Mouse (Mus musculus): ENCODE measurements around the gene Gm28051.

Gene Gm28051

DNA sequence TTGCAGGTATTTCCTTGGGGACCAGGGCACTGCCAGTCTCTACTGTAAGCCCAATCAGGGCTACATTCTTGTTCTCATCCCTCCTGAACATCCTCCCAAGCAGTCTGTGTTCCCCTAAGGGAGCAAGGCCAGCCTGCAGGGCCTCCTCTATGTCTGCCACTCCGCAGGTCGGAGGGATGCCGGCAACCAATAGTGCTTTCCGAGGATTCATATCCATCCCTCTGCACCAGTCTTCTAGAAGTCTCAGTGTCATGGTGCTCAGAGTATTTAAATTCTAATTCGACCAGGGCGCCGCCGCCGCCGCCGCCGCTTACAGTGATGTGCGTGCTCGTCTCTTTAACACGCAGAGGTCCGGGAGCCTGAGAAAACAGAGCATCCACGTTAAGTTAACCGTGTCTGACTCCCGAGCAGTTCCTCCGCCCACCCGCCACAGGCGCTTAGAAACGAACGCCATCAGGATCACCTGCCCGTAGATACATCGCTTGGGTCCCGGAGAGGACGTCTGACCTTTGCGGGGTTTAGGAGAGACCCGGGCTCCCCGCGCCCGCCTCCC is 14.5 kb downstream of the Gm28051 start:
- DNase-seq (ENCODE audit: low spot score), result no peak

DNA sequence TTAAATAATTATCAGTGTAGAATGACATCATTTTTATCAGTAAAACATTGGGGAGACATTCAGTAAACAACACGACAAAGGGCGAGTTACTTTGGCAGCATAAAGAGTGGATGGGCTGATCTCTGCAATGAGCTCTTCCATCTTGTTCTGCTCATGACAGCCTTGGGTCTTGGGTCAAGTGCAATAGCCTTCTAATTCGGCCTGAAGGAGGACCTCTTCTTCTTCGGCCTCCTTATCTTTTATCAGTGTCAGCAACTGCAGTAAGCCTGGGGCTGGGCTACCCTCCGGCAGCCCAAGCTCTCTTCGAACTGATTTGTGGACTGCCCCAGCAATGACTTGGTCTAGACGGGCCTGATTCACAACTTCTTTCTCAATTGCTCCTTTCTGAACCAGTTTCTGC is 15.5 kb downstream of the Gm28051 start:
- DNase-seq (ENCODE audit: low spot score), result no peak

DNA sequence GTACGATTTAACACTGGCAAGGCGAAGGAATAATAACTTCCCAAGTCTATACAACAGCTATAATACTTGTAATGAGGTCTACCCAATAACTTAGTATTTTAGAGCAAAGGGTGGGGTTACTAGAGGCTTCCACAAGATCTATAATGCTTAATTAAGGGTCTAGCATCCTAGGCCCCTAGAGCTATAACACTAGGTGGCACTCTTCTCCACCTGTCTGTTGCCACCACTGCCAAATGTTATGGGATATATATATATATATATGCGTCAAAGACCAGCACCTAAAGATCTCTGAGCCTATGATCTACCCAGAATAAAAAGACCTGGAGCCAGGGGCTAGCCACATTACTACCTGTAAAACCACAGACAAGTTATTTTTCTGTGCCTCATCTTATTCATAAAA is 17.3 kb downstream of the Gm28051 start:
- no peak for DNase-seq (ENCODE audit: low spot score)

DNA sequence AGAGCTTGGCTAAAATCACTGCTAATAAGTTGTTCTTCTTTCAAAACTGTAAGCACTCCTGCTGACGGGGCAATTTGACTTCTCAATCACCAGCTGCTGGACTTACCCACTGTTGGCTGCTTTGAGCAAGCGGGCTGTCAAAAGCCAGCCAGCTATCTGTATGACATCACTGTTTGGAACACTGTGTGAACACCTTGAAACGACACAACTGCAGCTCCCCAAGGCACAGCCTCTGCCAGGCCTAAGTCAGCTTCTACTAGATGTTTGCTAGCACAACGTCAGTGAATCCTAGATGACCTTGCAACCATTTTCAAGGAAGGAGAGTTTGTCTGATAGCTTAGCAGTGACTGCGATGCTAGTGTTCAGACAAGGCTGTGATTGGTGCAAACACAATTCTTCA is 18.5 kb downstream of the Gm28051 start:
- DNase-seq (ENCODE audit: low spot score), result no peak

DNA sequence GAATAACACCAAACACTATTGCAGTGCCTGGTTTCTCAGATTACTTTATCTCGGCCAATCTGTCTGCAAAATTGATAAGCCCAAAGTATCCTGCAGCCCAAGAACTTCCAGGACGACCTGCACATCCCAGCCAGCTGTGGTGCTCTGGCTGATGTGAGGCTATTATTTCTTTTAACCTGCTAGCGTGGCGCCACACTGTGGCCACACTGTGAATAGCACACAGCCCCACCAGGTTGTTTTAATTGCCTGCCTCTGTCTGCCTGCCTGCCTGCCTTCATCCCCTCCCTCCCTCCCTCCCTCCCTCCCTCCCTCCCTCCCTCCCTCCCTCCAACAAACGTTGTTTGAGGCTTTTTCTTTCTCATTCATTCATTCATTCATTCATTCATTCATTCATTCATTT is 24.2 kb downstream of the Gm28051 start:
- DNase-seq (ENCODE audit: low spot score), result no peak

DNA sequence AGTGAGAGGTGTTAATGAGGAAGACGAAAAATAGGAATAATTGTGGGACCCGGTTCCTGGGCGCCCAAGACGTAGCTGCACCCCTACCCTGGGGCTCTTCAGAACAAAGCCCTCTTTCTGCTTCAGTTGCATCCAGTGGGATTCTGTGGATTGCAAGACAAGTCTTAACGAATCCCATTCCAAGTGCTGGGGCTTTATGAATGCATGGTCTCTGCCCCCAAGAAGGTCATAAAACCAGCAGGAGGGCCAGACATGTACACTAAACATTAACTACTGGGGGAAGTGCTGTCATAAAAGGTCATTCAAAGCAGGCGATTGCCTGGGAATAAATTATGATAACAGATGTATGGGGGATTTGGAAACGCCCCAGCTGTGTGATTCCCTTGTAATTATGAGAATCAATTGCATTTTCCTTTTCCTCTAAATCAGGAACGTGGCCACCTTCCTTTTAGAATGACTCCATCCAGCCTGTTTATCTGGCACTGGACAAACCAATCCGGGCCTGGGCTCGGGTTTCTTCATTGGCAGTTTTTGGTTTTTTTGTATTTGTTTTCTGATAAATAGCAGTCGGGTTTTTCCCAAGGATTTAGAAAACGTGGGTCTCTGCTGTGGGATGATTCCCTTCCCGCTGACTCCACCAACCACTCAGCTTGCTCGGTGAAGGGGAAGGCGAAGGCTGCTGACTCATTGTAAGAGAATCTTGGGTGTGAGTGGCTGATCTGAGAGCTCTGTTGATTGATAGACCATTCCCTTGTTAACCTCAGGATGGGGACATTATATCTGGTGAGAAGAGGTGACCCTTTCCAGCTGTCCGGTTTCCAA is 26.6 kb downstream of the Gm28051 start:
- no peak for DNase-seq (ENCODE audit: low spot score)

DNA sequence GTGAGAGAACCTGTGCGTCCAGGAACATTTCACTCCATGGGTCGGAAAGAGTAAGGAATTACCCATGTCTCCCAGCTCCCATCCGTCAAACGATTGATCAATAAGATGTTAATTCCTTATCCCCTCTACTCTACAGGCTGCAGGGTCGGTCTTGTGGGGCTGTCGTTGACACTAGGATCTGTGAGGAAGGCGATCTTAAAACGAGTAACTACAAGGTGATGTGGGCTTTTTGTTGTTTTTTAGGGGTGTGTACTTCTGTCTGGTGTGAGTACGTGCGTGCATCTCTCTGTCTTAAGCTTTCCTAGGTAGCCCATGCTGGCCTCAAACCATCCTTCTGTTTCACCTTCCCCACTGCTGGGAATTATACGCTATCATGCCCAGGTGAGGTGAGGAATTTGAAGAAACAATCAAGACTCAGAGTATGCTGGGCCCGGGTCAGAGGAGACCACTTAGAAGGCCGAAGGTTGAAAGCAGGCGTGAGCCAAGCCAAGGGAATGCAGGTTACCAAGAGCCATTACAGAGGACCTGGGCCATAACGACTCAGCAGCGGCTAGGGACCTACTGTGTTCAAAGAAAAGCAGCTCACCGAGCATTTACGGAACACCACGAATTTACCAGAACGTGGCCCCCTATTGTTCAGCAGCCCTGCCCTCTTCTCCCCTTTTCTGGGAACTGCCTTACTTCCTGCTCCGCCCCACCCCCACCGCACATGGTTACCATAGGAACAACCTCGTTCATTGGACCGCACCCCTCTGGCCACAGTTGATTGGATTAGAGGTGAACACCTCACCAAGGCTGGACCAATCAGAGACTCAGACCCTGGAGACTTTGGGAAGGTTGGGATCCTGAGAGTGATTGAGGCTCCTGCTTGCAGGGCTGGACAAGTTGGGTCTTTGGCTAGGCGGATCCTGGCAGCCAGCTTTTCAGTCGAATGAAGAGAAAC is 27.4 kb downstream of the Gm28051 start:
- no peak for DNase-seq (ENCODE audit: low spot score)

DNA sequence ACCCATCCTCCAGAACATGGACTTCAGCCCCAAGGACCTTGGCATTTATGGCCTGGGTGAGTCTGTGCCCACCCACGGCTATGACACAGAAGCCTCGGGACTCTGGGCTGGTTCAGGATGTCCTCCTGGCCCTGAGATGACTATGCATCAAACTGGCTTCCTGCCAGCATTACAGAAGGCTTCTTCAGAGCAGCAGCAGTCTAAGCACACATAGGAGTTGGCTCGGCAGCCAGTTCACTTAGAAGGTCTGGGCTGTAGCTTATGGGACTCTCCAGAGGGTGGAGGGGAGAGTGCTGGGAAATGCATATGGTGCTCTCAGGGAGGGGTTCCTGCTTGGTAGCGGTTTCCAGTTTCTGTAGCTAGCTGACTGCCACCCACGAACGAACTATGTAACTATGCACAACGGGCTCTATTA is 31.8 kb downstream of the Gm28051 start:
- no peak for DNase-seq (ENCODE audit: low spot score)

DNA sequence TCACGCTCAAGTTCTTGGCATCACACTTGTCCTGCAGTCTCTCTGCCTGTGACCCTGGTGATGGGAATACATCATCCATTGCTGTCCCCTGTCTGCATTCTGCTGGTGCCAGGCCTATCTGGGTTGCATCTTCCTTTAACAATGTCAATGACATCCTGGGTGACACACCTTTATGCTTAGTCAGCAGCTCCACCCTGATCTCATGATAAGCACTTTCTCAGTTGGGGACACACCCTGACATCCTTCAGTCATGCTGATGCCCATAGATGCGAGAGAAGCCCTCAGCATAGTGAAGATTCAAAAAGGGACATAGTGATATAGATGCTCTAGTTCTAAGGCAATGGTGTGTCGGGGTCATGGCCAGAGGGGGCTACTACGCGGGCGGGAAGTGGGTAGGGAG is 32.4 kb downstream of the Gm28051 start:
- no peak for DNase-seq (ENCODE audit: low spot score)

DNA sequence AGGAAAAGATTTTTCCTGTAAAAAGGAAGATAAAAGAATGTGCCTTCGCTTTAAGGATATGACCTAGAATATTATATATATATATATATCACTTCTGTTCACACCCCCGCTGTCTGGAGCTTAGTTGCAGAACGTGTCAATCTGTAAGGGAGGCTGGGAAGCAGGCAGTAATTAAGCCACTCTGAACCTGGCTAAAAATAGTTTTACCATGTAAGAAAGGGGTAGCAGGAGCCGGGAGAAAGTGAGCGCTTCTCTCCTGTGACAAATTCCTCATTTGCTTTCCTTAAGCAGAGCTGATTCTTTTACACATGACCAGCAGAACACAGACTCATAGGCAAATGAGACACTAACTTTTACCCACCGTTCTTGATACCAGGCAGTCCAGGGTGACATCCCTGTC is 33.7 kb downstream of the Gm28051 start:
- DNase-seq (ENCODE audit: low spot score), result no peak

DNA sequence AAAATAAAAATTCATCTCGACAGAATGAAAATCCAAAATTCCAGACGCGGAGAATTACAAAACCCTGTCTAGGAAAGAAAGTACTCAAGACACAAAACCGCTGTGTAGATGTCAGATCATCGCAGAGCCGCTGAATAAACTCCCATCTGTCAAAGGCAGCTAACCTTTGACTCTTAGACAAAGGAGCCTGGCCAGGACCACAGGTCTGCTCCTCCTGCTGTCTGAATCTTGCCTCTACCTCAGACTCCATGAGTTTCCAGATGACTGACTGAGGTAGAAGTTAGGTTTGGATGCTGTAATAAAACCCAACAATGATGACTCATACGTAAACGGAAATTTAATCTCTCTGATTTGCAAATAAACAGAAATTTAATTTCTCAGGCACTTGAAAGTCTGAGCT is 34.6 kb downstream of the Gm28051 start:
- DNase-seq (ENCODE audit: low spot score), result no peak

DNA sequence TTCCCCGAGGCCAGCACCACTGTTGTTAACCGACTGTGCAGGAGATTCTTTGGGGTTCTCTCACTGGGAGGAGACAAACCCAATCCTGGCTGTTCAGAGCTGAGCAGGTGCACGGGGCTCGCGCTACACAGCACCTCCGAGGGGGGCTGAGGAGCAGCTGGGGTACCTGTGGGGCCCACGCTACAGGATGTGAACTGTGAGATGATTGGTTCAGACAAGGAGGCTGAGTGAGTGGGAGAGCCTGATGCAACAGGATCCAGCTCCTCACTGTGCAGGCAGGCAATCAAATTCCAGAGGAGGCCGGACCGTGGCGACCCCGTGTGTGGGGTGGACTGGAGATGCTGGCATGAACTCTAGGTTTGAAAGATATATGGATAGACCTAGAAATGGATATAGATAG is 35.1 kb downstream of the Gm28051 start:
- no peak for DNase-seq (ENCODE audit: low spot score)

DNA sequence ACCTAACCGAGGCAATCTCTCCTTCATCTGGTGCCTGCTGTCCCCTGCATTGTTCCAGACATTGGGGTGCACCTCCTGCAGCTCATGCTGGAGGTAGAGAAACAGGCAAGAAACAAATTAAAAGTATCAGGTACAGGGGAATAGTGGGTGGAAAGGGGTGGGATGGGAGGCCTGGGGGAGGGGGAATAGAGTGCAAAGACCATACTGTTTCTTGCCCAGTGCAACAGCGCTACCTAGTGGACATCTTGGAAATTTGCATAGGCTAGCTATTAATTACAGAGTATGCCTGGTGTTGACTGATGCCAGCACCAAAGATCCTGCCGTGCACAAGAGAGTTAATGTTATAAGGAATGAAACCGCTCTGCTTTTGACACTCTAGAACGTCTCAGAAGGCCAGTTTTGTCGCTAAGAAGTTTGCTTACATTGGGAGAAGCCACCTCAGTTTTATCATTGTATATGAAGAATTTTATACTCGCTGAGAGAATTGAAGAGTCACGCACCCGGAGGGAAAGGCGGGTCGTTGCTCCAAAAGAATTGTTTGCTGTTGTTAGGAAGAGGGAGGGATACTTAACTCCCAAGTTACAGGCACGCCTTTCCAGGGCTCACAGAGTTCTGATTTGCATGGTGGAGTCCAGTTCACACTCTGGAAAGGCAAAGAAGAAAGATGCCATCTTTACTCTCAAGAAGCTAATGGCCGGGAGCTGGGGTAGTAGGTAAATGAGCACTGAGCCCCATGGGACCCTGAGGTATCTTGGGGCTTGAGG is 37.8 kb downstream of the Gm28051 start:
- no peak for DNase-seq (ENCODE audit: low spot score)

DNA sequence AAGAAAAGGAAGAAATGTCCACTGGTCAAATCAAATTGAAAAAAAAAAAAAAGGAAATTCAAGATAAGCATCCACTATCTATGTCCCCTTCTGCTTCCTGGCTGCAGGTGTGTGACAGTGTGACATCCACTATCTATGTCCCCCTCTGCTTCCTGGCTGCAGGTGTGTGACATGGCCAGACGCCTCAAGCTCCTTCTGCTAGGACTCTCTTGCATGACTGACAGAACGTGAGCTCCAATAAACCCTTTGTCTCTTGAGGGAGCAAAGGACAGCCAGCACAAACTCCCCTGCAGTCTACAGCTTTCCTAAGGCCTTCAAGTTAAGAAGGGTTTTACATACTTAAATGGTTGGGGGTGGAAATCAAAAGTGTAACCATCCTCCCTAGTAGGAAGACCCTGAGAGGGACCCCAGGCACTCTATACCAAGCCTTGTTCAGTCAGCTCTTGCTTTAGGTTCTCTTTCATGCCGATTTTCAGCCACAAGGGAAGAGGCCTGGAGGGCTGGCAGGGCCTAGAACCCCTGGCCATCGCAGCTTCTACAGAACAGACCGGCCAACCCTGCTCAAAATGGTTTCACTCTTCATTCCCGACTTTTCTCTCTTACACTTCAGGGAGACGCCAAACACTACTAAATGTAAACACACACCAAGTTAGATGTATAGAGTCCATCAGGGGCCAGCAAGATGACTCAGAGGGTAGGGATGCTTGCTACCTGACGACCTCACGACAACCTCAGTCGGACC is 42.7 kb downstream of the Gm28051 start:
- no peak for DNase-seq (ENCODE audit: low spot score)

DNA sequence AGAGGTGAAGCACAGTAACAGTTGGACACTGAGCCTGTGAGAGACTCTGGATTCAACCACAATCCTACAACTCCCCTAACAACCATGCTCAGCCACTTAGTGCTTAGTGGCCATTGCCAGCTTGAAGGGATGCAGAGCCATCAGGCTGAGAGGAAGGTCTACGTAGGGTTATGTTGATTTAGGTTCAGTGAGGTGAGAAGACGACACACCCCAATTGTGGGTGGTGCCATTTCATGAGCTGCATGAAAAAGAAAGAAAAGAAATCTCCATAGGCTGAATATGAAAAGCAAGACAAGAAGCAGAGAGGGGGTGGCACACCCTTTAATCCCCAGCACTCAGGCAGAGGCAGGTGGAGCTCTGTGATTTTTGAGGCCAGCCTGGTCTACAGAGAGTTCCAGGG is 43.4 kb downstream of the Gm28051 start:
- no peak for DNase-seq (ENCODE audit: low spot score)

DNA sequence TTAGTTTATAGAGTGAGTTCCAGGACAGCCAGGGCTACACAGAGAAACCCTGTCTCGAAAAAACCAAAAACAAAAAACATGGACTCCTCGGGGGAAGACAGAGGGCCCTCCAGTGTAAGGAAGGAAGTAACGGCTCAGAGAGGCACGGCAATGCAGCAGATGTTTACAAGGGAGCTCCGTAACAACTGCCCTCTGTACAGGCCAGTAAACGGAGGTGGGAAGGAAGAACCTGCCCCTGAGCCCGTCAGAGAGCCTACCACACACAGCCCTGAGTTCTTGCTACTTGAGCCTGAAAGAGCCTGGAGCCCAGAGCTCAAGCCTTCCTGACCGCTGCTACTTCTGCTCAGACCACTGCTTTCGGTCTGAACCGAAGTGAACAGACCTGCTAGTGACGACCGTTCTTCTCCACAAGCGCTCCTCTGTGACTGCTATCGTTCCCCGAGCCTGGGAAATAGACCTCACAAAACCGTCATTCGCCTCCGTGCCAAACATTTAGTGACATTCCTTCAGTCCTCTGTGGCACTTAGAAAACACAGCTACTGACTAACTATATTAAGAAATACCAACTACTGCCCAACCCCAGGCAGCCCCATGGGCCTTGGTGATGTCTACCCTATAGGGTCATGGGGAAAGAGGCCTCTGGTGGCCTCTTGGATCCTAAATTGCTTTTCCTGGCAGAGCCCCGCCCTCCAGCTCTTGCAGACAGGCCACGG is 44.3 kb downstream of the Gm28051 start:
- no peak for DNase-seq (ENCODE audit: low spot score)

DNA sequence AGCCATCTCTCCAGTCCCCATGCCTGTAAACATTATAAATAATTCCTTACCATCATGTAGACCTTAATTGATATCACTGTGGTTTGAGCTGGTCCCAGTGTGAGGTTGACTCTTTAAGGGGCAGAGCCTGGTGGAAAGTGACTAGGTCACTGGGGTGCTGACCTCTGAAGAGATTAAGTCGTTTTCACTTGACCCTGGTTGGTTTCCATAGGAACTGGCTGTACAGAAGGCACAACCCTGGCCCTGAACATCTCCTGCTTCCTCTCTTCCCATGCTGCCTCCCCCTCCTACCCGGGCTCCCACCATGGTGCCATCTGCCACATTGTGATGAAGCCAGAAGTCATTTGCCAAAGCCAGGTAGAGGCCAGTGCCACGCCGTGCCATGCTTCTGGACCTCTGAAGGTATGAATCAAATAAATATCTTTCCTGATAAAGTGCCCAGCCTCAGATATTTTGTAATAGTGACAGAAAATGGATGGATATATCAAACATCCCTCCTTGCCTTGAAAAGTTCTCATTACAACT is 46.7 kb downstream of the Gm28051 start:
- no peak for DNase-seq (ENCODE audit: low spot score)

DNA sequence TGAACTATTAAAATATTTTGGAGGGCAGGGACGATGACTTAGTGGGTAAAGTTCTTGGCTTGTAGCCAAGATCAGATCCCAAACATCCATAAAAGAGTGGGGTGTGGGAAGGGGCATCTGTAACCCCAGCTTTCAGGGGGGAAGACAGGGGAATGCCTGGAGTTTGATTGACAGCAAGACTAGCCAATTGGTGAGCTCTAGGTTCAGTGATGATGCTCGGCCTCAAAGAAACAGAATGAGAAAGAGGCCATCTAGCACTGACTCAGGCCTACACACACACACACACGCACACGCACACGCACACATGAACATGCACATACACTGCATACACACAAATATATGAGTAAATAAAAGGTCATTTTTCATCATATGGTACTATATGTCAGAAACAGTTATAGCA is 47.7 kb downstream of the Gm28051 start:
- no peak for DNase-seq (ENCODE audit: low spot score)

DNA sequence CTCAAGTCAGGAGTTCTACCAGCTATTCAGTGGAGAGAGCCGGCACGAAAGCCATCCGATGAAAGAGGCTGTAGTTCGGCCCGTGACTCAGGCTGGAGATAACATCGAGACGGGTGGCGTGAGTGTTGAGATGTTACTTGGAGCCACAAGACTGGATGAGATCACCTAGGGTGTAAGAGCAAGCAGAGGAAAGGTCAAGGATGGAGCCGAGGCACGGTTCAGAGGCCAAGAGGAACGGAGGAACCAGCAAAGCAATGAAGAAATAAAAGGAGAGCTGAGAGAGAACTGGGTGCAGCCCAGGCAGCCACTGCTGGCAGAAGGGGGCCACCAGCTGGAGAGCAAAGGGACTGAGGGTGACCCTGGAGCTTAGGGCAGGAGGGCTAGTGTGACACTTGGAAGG is 49.3 kb downstream of the Gm28051 start:
- no peak for DNase-seq (ENCODE audit: low spot score)

DNA sequence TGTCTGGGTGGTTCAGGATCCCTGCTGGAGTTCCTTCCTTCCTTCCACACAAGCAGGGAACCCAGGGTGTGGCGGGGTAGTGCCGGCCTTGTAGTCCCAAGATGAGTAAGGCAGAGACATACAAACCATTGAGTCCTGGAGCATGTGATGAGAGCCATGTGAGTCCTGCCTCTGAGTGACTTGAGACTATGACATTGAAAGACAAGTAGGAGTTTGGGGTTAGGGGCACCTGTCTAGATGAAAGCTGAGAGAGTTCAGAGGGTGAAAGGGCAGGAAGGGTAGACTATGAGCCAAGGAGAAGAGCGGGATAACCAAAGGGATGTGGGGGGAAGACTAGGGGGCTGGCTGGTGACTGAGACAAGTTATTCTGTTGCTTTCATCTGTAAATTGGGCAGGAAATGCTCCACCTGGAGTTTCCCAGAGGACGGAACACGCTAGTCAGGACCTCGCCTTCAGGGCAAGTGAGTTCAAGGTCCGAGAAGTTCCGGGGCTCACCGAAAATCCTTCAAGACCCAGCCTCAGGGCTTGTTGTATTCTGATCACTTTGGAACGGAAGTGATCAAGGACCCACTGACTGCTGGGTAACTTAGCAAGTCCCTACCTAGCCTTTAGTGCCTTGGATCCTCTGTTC is 50.6 kb downstream of the Gm28051 start:
- DNase-seq (ENCODE audit: low spot score), result no peak
